Mouse (Mus musculus) spleen, adult 2 months (tissue): ENCODE results near the gene Ptprg.

ENCODE experiments used
- CTCF ChIP-seq: fragments of 200-500 bp; IDR thresholded peaks from 2 replicates; pipeline ENCODE4 v1.5.1; 2011; ENCODE audit warnings: mild to moderate bottlenecking, inconsistent platforms; ENCODE audit not compliant: insufficient read depth, insufficient read length, insufficient replicate concordance; ENCODE audit errors: extremely low read depth
- POLR2A ChIP-seq: fragments of 200-500 bp; IDR thresholded peaks from 2 replicates; pipeline ENCODE4 v1.6.1; 2011; ENCODE audit warnings: low read depth, low read length, inconsistent platforms

DNA sequence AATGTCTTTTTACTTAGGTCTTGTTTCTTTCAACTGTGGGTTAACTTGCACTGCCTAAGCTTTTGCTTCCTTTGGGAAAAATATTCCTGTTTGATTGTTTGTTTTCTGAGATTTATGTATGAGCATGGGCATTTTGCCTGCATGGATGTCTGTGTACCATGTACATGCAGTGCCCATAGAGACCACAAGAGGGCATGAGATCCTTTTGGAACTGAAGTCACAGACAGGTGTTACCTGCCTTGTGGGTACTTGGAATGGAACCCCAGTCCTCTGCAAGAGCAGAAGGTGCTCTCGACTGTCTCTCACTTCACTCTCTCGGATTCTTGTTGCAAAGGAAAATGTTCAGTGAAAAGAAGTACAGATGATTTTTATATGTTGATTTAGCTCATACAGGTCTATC, 655.2 kb downstream of the Ptprg start:
- TF ChIP-seq CTCF: no peak
- no peak for TF ChIP-seq POLR2A
